Mouse (Mus musculus): Measurements from ENCODE around the gene Tmsb4x. TPM values are rescaled to one million over a fixed set of nuclear protein-coding genes. Genes with fewer than 3 reads are reported as not detected.

Gene Tmsb4x
- polyA plus RNA-seq, 1 experiment from 2014 or later: 3,079 TPM

DNA sequence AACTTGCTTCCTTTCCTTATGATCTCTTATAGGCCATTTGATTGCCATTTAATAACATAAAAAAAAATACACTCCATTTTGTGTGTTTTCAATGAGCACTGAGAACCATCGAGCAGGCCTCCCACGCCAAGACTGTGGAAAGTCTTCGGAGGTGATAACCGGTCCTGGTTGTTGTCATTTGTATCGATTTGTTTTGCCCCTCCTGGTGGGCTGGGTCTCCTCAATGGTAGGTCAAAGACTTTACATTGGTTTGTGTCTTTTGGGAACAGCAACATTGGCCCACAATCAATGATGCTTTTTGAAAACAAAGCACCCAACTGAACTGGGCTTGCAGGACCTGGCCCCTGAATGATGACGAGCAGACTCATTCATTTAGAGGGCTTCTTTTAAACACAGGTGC lies 18.6 kb upstream of the Tmsb4x start:
- Histone ChIP-seq H3K4me2 (no peak overlapping the region), H3K27ac (ENCODE audit: low read depth) (no peak overlapping the region), H3K27me3 (ENCODE audit: insufficient read depth, low read length) (no peaks in the 10 kb centered on the region), H3K4me1 (ENCODE audit: insufficient read depth) (no peaks in the 10 kb centered on the region), H3K9ac (no peak overlapping the region), H3K36me3 (ENCODE audit: insufficient read depth) (no peaks in the 10 kb centered on the region), H3K9me3 (ENCODE audit: low read depth, low read length) (no peaks in the 10 kb centered on the region), H3K4me3 (ENCODE audit: low read depth, low read length) (no peak overlapping the region)
- no peak for TF ChIP-seq CTCF (IDR thresholded peaks at IDR 0.05; ENCODE audit: low read depth)
- DNase-seq (no peak), ATAC-seq (ENCODE audit: insufficient read depth) (no peak)
- 95% methylated on average over 6 of the region's 6 CpGs for WGBS

DNA sequence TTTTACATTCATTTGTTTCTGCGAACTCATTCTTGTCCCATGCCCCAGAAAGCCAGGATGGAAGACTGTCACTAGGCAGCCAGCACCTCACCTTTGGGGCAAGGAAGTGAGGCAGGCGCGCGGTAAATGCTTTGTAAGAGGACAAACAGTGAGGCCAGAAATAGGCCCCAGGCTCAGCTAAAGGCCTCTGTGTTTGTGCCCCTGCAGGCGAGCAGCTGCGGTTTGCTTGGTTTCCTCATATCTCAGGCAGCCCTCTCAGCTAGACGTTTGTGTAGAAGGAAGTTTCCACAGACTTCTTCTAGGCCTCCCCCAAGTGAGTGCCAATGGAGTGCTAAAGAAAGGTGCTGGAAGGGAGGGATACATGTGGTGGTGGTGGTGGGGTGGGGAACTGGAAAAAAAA lies 18.0 kb upstream of the Tmsb4x start:
- Histone ChIP-seq H3K4me2 (no peak overlapping the region), H3K9ac (no peak overlapping the region), H3K4me3 (ENCODE audit: low read depth, low read length) (no peak overlapping the region), H3K9me3 (ENCODE audit: low read depth, low read length) (no peaks in the 10 kb centered on the region), H3K36me3 (ENCODE audit: insufficient read depth) (no peaks in the 10 kb centered on the region), H3K27me3 (ENCODE audit: insufficient read depth, low read length) (no peaks in the 10 kb centered on the region), H3K4me1 (ENCODE audit: insufficient read depth) (no peaks in the 10 kb centered on the region), H3K27ac (ENCODE audit: low read depth) (no peak overlapping the region)
- no peak for ATAC-seq (ENCODE audit: insufficient read depth)
- DNase-seq: no peak
- no peak for TF ChIP-seq CTCF (IDR thresholded peaks at IDR 0.05; ENCODE audit: low read depth)
- 75% methylated on average over 7 of the region's 7 CpGs for WGBS

DNA sequence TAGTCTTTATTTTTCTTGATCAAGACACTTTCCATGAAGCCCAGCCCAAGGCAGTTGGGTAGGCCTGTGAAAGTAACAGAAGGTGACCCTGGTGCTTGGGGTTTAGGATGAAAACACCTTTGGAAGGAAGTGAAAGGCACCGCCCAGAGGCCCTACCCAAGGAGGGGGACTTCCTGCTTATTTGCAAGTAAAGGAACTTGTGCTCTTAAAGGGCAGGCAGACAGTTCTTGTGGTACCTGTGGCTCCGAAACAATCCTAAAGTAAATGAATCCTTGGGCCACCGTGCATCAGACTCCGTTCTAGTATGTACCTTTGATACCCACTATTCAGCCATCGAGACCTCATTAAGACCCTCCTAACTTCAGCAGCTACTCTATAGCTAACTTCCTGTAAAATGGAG lies 17.5 kb upstream of the Tmsb4x start:
- H3K27ac ChIP-seq (ENCODE audit: low read depth): no peak overlapping the region
- 89% methylated on average over 5 of the region's 5 CpGs for WGBS
- H3K27me3 ChIP-seq (ENCODE audit: insufficient read depth, low read length): no peaks in the 10 kb centered on the region
- no peak for TF ChIP-seq CTCF (IDR thresholded peaks at IDR 0.05; ENCODE audit: low read depth)
- ATAC-seq (ENCODE audit: insufficient read depth): no peak
- no peaks in the 10 kb centered on the region for H3K9me3 ChIP-seq (ENCODE audit: low read depth, low read length)
- H3K4me2 ChIP-seq: no peak overlapping the region
- no peak overlapping the region for H3K9ac ChIP-seq
- DNase-seq: no peak
- no peak overlapping the region for H3K4me3 ChIP-seq (ENCODE audit: low read depth, low read length)
- no peaks in the 10 kb centered on the region for H3K4me1 ChIP-seq (ENCODE audit: insufficient read depth)
- H3K36me3 ChIP-seq (ENCODE audit: insufficient read depth): no peaks in the 10 kb centered on the region

DNA sequence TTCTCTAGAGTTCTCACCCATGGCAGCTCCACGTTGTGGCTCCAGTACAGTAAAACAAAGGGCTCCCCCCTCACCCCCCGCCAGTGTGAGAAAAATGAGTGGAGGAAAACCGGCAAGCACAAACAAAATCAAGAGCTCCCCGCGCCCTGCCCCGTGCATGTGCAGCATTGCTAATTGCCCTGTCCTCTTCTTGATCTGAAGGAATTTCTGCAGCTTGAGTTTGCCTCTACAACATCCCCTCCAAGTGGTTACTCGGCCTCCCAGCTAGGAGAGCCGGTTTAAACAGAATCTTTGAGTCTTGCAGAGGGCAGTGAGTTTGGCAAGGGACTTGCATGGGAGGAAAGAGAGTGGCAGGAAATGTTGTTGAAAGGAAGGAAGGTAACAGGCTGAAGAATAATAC lies 3.6 kb upstream of the Tmsb4x start:
- H3K4me3 ChIP-seq (ENCODE audit: low read depth, low read length): no peak overlapping the region
- no peak overlapping the region for H3K9ac ChIP-seq
- no peaks in the 10 kb centered on the region for H3K27me3 ChIP-seq (ENCODE audit: insufficient read depth, low read length)
- H3K4me2 ChIP-seq: no peak overlapping the region; the same call in 1 of the 2 replicates
- H3K4me1 ChIP-seq (ENCODE audit: insufficient read depth): no peaks in the 10 kb centered on the region
- TF ChIP-seq CTCF (IDR thresholded peaks at IDR 0.05; ENCODE audit: low read depth): peak; percentile 56
- ATAC-seq (ENCODE audit: insufficient read depth) (peak; percentile 61), DNase-seq (peak; percentile 68)
- H3K27ac ChIP-seq (ENCODE audit: low read depth): peak overlapping the region; percentile 2; the same call in 1 of the 2 replicates
- H3K9me3 ChIP-seq (ENCODE audit: low read depth, low read length): no peaks in the 10 kb centered on the region
- no peaks in the 10 kb centered on the region for H3K36me3 ChIP-seq (ENCODE audit: insufficient read depth)
- 13% methylated on average over 8 of the region's 8 CpGs for WGBS

DNA sequence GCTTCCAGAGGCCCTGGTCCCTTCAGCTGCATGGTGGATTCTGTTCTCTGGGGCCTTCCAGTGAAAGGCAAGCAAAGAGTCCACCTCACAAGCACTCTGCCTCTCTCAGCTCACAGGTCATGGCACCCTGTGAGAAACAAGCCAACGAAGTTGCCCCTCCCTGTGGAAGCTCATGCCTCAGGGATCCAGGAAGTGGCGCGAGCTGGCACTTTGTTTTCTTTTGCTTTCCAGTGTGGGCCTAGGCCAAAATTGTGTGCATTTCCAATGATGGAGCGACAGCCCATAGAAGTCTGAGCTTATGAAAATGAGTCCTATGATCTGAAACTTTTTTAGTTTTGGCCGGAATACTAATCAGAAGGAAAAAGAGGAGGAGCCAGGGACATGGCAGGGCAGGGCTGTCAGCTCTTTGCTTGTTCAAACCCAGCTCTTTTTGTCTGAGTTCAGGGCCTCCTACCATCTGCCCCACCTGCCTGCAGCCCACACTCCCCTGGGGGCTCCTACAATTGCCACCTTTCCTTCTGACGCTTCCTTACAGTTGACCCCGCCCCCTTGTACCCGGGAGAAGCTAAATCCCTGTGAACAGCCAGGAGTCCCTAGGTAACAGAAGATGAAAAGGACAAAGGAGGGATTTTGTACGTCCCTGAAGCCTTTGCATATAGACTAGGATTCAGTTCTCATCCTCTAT lies 2.9 kb upstream of the Tmsb4x start:
- Histone ChIP-seq H3K27me3 (ENCODE audit: insufficient read depth, low read length) (no peaks in the 10 kb centered on the region), H3K36me3 (ENCODE audit: insufficient read depth) (peaks cover 4% of the 10 kb centered on the region; the same call in 1 of the 2 replicates), H3K4me2 (no peak overlapping the region; the same call in 1 of the 2 replicates), H3K4me3 (ENCODE audit: low read depth, low read length) (no peak overlapping the region), H3K9ac (no peak overlapping the region), H3K27ac (ENCODE audit: low read depth) (no peak overlapping the region), H3K9me3 (ENCODE audit: low read depth, low read length) (no peaks in the 10 kb centered on the region), H3K4me1 (ENCODE audit: insufficient read depth) (no peaks in the 10 kb centered on the region)
- DNase-seq (no peak), ATAC-seq (ENCODE audit: insufficient read depth) (no peak)
- 46% methylated on average over 9 of the region's 9 CpGs for WGBS
- no peak for TF ChIP-seq CTCF (IDR thresholded peaks at IDR 0.05; ENCODE audit: low read depth)

DNA sequence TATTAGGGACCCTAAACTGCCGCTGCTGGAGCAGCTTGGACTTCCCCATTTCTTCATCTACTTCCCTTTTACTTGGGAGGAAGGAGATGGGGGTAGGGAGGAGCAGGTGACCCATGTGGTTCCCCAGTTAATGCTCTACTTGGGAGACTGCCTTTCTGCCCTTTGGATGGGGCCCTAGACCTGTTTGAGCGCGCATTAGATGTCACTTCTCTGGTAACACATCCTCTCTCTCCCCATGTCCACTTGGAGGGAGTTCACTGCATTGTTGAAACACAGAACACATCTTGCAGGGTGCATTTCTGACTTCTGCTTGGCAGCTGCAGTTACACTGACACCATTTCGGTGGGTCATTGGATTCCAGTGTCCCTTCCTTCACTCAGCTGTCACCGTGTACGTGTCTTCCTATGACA lies 1.2 kb upstream of the Tmsb4x start:
- H3K27ac ChIP-seq (ENCODE audit: low read depth): no peak overlapping the region
- 17% methylated on average over 6 of the region's 6 CpGs for WGBS
- DNase-seq (no peak), ATAC-seq (ENCODE audit: insufficient read depth) (no peak)
- H3K4me3 ChIP-seq (ENCODE audit: low read depth, low read length): no peak overlapping the region
- H3K4me2 ChIP-seq: peak overlapping the region; percentile 55
- no peaks in the 10 kb centered on the region for H3K4me1 ChIP-seq (ENCODE audit: insufficient read depth)
- H3K9me3 ChIP-seq (ENCODE audit: low read depth, low read length): no peaks in the 10 kb centered on the region
- H3K36me3 ChIP-seq (ENCODE audit: insufficient read depth): peaks cover 8% of the 10 kb centered on the region; the same call in 1 of the 2 replicates
- H3K27me3 ChIP-seq (ENCODE audit: insufficient read depth, low read length): no peaks in the 10 kb centered on the region
- no peak overlapping the region for H3K9ac ChIP-seq
- no peak for TF ChIP-seq CTCF (IDR thresholded peaks at IDR 0.05; ENCODE audit: low read depth)

DNA sequence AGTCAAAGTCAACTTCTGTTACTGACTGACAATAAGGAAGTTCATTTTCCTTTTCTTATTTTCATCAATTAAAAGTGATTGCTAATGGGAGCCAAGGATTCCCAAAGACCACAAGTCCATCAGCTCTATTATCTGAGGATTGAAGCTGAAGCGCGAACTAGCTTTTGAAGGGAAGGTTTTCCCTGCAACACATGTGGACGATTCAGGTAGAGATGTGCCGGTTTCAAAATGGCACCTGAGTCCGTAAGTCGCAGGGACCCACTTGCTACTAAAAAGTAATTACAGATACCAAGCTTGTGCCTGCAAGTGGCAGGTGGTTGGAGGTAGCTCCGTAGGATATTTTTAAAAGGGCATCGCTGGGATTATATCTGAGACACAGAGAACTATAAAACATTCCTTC lies 713 bp upstream of the Tmsb4x start:
- no peak overlapping the region; the same call in 1 of the 2 replicates for H3K9ac ChIP-seq
- peak overlapping the region; percentile 64 for H3K27ac ChIP-seq (ENCODE audit: low read depth)
- no peaks in the 10 kb centered on the region for H3K4me1 ChIP-seq (ENCODE audit: insufficient read depth)
- no peaks in the 10 kb centered on the region for H3K27me3 ChIP-seq (ENCODE audit: insufficient read depth, low read length)
- TF ChIP-seq CTCF (IDR thresholded peaks at IDR 0.05; ENCODE audit: low read depth): no peak
- 57% methylated on average over 8 of the region's 8 CpGs for WGBS
- no peak for DNase-seq
- H3K9me3 ChIP-seq (ENCODE audit: low read depth, low read length): no peaks in the 10 kb centered on the region
- peak overlapping the region; percentile 55 for H3K4me3 ChIP-seq (ENCODE audit: low read depth, low read length)
- peak overlapping the region; percentile 55 for H3K4me2 ChIP-seq
- peaks cover 8% of the 10 kb centered on the region; the same call in 1 of the 2 replicates for H3K36me3 ChIP-seq (ENCODE audit: insufficient read depth)
- ATAC-seq (ENCODE audit: insufficient read depth): no peak
